Mouse (Mus musculus) hindbrain, postnatal 0 days (tissue): ENCODE measurements around the gene Serpinf1. TPM values are rescaled to one million over a fixed set of nuclear protein-coding genes. Genes with fewer than 3 reads are reported as not detected.

Source experiments
- ATAC-seq: fragments of 200-750 bp; cut with Nextera tagmentation; 2 replicates; pipeline ENCODE4 v1.8.0; 2017; ENCODE audit warnings: mild to moderate bottlenecking, moderate TSS enrichment, moderate library complexity
- DNase-seq: peaks from one replicate; pipeline ENCODE4 v3.0.0-alpha.2; 2015; ENCODE audit warnings: low spot score
- H3K27ac ChIP-seq: fragments of 300-500 bp; sonication (generic); 2 replicates; pipeline ENCODE4 v1.5.1; 2014; ENCODE audit warnings: mild to moderate bottlenecking
- H3K27me3 ChIP-seq: fragments of 300-500 bp; sonication (generic); 2 replicates; pipeline ENCODE4 v1.6.1; 2014; ENCODE audit warnings: low read length, mixed read lengths; ENCODE audit not compliant: insufficient read depth
- H3K36me3 ChIP-seq: fragments of 300-500 bp; sonication (generic); 2 replicates; pipeline ENCODE4 v1.6.1; 2014; ENCODE audit warnings: low read length, mixed read lengths; ENCODE audit not compliant: insufficient read depth
- H3K4me1 ChIP-seq: fragments of 300-500 bp; sonication (generic); 2 replicates; pipeline ENCODE4 v1.6.1; 2014; ENCODE audit warnings: antibody characterized with exemption, low read length, mixed read lengths; ENCODE audit not compliant: insufficient read depth
- H3K4me2 ChIP-seq: fragments of 300-500 bp; sonication (generic); 2 replicates; pipeline ENCODE4 v1.6.1; 2014; ENCODE audit warnings: low read depth, mild to moderate bottlenecking, low read length, moderate library complexity, mixed read lengths
- H3K4me3 ChIP-seq: fragments of 300-500 bp; sonication (generic); 2 replicates; pipeline ENCODE4 v1.5.1; 2014; ENCODE audit warnings: low read length
- H3K9ac ChIP-seq: fragments of 300-500 bp; sonication (generic); replicated peaks from 2 replicates; pipeline ENCODE4 v1.6.1; 2014; ENCODE audit warnings: mild to moderate bottlenecking, low read length, moderate library complexity, mixed read lengths
- H3K9me3 ChIP-seq: fragments of 300-500 bp; sonication (generic); 2 replicates; pipeline ENCODE4 v1.6.1; 2016; ENCODE audit warnings: low read length, mixed read lengths
- CTCF ChIP-seq: IDR thresholded peaks from 2 replicates; pipeline ENCODE4 v1.5.1; 2016; ENCODE audit warnings: antibody characterized with exemption, control low read depth, low read depth
- WGBS: fragments of 180-500 bp; shearing (Covaris S2); extraction: QIAGEN DNeasy Blood & Tissue Kit; methylation state at CpG from one replicate; pipeline ENCODE4 v1.1.7; 2014; 5-methylcytosine and 5-hydroxymethylcytosine counted together
- polyA plus RNA-seq: library from polyadenylated mRNA; unstranded; fragments of >200 nt; fragmentation: Nextera tagmentation; extraction: Ambion mirVana; gene quantifications from 2 replicates; pipeline ENCODE4 v1.2.1, GENCODE M21; 2015
- total RNA-seq: library from RNA; depleted of rRNA; stranded (reverse); fragments of >200 nt; gene quantifications from 2 replicates; pipeline ENCODE4 v1.2.3, GENCODE M21; 2014

Serpinf1 gene
- total and polyA plus RNA-seq, 2 experiments from 2014 or later, result 47.1 to 57.6 TPM

GRCm38 (mm10) chr11:75465051-75465450 is 42.5 kb upstream of the Serpinf1 start:
- Histone ChIP-seq H3K27me3 (no peaks in the 10 kb centered on the region), H3K4me2 (no peak overlapping the region), H3K4me1 (peaks cover 19% of the 10 kb centered on the region), H3K4me3 (no peak overlapping the region), H3K9ac (no peak overlapping the region), H3K9me3 (no peaks in the 10 kb centered on the region), H3K36me3 (peaks cover 11% of the 10 kb centered on the region), H3K27ac (no peak overlapping the region)
- ATAC-seq (no peak), DNase-seq (no peak)
- WGBS, result 84% methylated on average over 6 of the region's 6 CpGs
- no peak for TF ChIP-seq CTCF

GRCm38 (mm10) chr11:75464417-75464816 is 41.9 kb upstream of the Serpinf1 start:
- Histone ChIP-seq H3K4me1 (peaks cover 25% of the 10 kb centered on the region), H3K4me3 (no peak overlapping the region), H3K27me3 (no peaks in the 10 kb centered on the region), H3K27ac (no peak overlapping the region), H3K9ac (no peak overlapping the region), H3K9me3 (no peaks in the 10 kb centered on the region), H3K36me3 (peaks cover 11% of the 10 kb centered on the region), H3K4me2 (no peak overlapping the region)
- TF ChIP-seq CTCF, result no peak
- WGBS, result 83% methylated on average over 6 of the region's 6 CpGs
- DNase-seq (no peak), ATAC-seq (no peak)

- TF ChIP-seq CTCF, result no peak
- Histone ChIP-seq H3K9ac (no peak overlapping the region), H3K36me3 (peaks cover 11% of the 10 kb centered on the region), H3K4me3 (no peak overlapping the region), H3K27ac (no peak overlapping the region), H3K27me3 (no peaks in the 10 kb centered on the region), H3K9me3 (no peaks in the 10 kb centered on the region), H3K4me2 (no peak overlapping the region), H3K4me1 (peaks cover 25% of the 10 kb centered on the region)
- DNase-seq (no peak), ATAC-seq (no peak)
- WGBS, result 71% methylated on average over 4 of the region's 4 CpGs
Observed at GRCm38 (mm10) chr11:75463624-75464023, 41.1 kb upstream of the Serpinf1 start.

- WGBS, result 4% methylated on average over 9 of the region's 9 CpGs
- ATAC-seq, result no peak
- DNase-seq, result peak; percentile 51
- H3K9ac ChIP-seq, result peak overlapping the region; percentile 71; the same call in 1 of the 2 replicates
- no peak overlapping the region for H3K27ac ChIP-seq
- H3K4me2 ChIP-seq, result peak overlapping the region; percentile 98
- no peaks in the 10 kb centered on the region for H3K9me3 ChIP-seq
- peaks cover 25% of the 10 kb centered on the region for H3K4me1 ChIP-seq
- no peaks in the 10 kb centered on the region for H3K27me3 ChIP-seq
- no peak for TF ChIP-seq CTCF
- H3K36me3 ChIP-seq, result peaks cover 11% of the 10 kb centered on the region
- peak overlapping the region; percentile 91 for H3K4me3 ChIP-seq
Observed at GRCm38 (mm10) chr11:75462865-75463336, 40.4 kb upstream of the Serpinf1 start.

GRCm38 (mm10) chr11:75462253-75462783 is 39.8 kb upstream of the Serpinf1 start:
- no peaks in the 10 kb centered on the region for H3K27me3 ChIP-seq
- H3K27ac ChIP-seq, result peak overlapping the region; percentile 75; the same call in 1 of the 2 replicates
- 7% methylated on average over 12 of the region's 16 CpGs for WGBS
- H3K4me1 ChIP-seq, result peaks cover 21% of the 10 kb centered on the region
- H3K4me3 ChIP-seq, result peak overlapping the region; percentile 91
- no peak for TF ChIP-seq CTCF
- H3K9me3 ChIP-seq, result no peaks in the 10 kb centered on the region
- ATAC-seq (no peak), DNase-seq (peak; percentile 12)
- peak overlapping the region; percentile 98 for H3K4me2 ChIP-seq
- H3K36me3 ChIP-seq, result peaks cover 11% of the 10 kb centered on the region
- H3K9ac ChIP-seq, result peak overlapping the region; percentile 71

- under 1% methylated on average over 23 of the region's 30 CpGs for WGBS
- Histone ChIP-seq H3K4me2 (peak overlapping the region; percentile 98), H3K4me3 (peak overlapping the region; percentile 91), H3K27ac (peak overlapping the region; percentile 75; the same call in 1 of the 2 replicates), H3K36me3 (peaks cover 11% of the 10 kb centered on the region), H3K9ac (peak overlapping the region; percentile 71), H3K27me3 (no peaks in the 10 kb centered on the region), H3K4me1 (peaks cover 21% of the 10 kb centered on the region), H3K9me3 (no peaks in the 10 kb centered on the region)
- ATAC-seq, result peak; percentile 37
- TF ChIP-seq CTCF, result no peak
- no peak for DNase-seq
Observed at GRCm38 (mm10) chr11:75461743-75462252, 39.3 kb upstream of the Serpinf1 start.
